Mouse (Mus musculus) urinary bladder, adult 2 months (tissue): Measurements from ENCODE around the gene Eftud2. TPM values are rescaled to one million over a fixed set of nuclear protein-coding genes. Genes with fewer than 3 reads are reported as not detected.

ENCODE experiments used
- DNase-seq: peaks from one replicate; pipeline ENCODE4 v3.0.0; 2022; ENCODE audit warnings: low spot score
- polyA plus RNA-seq: library from polyadenylated mRNA; depleted of rRNA; stranded (reverse); fragments of >200 nt; gene quantifications from 2 replicates; pipeline ENCODE4 v1.2.3, GENCODE M21; 2012

Gene Eftud2
- polyA plus RNA-seq, 1 experiment: 42.1 TPM

GRCm38 (mm10) chr11:102879558-102879957, 1.2 kb downstream of the Eftud2 start:
- DNase-seq: no peak

GRCm38 (mm10) chr11:102874801-102875334, 5.9 kb downstream of the Eftud2 start:
- DNase-seq: no peak

- no peak for DNase-seq
Measured at GRCm38 (mm10) chr11:102864272-102864671, 16.5 kb downstream of the Eftud2 start.

- DNase-seq: no peak
Measured at GRCm38 (mm10) chr11:102859933-102860332, 20.9 kb downstream of the Eftud2 start.

- no peak for DNase-seq
Measured at GRCm38 (mm10) chr11:102858951-102859350, 21.8 kb downstream of the Eftud2 start.

GRCm38 (mm10) chr11:102855941-102856340, 24.8 kb downstream of the Eftud2 start:
- no peak for DNase-seq

GRCm38 (mm10) chr11:102853760-102854159, 27.0 kb downstream of the Eftud2 start:
- no peak for DNase-seq

GRCm38 (mm10) chr11:102851883-102852282, 28.9 kb downstream of the Eftud2 start:
- peak; percentile 47 for DNase-seq

GRCm38 (mm10) chr11:102845926-102846325, 34.9 kb downstream of the Eftud2 start:
- no peak for DNase-seq

- DNase-seq: no peak
Measured at GRCm38 (mm10) chr11:102838616-102839150, 42.1 kb downstream of the Eftud2 start.

- no peak for DNase-seq
Measured at GRCm38 (mm10) chr11:102838126-102838525, 42.7 kb downstream of the Eftud2 start.

GRCm38 (mm10) chr11:102837385-102837784, 43.4 kb downstream of the Eftud2 start:
- no peak for DNase-seq

- DNase-seq: no peak
Measured at GRCm38 (mm10) chr11:102836146-102836545, 44.6 kb downstream of the Eftud2 start.

GRCm38 (mm10) chr11:102835549-102835948, 45.2 kb downstream of the Eftud2 start, which contains the start of gene Higd1b:
Gene Higd1b, plus strand, starts transcription at chr11:102835849.
- no peak for DNase-seq

- no peak for DNase-seq
Measured at GRCm38 (mm10) chr11:102834219-102834618, 46.6 kb downstream of the Eftud2 start.

- no peak for DNase-seq
Measured at GRCm38 (mm10) chr11:102832700-102833297, 48.0 kb downstream of the Eftud2 start.

GRCm38 (mm10) chr11:102830276-102830675, 50.5 kb downstream of the Eftud2 start:
- DNase-seq: no peak

- no peak for DNase-seq
Measured at GRCm38 (mm10) chr11:102827097-102827496, 53.7 kb downstream of the Eftud2 start.

- no peak for DNase-seq
Measured at GRCm38 (mm10) chr11:102826476-102826875, 54.3 kb downstream of the Eftud2 start.

GRCm38 (mm10) chr11:102821231-102821630, 59.6 kb downstream of the Eftud2 start:
- no peak for DNase-seq

- no peak for DNase-seq
Measured at GRCm38 (mm10) chr11:102820432-102820831, 60.4 kb downstream of the Eftud2 start.

GRCm38 (mm10) chr11:102819783-102820385, 60.9 kb downstream of the Eftud2 start:
- no peak for DNase-seq
